Mouse (Mus musculus) retina, embryonic 14.5 days (tissue): ENCODE measurements around the gene Mau2.

ENCODE experiments used
- DNase-seq: peaks from one replicate; pipeline ENCODE4 v3.0.0-alpha.2; 2015; ENCODE audit warnings: low spot score

Gene Mau2

DNA sequence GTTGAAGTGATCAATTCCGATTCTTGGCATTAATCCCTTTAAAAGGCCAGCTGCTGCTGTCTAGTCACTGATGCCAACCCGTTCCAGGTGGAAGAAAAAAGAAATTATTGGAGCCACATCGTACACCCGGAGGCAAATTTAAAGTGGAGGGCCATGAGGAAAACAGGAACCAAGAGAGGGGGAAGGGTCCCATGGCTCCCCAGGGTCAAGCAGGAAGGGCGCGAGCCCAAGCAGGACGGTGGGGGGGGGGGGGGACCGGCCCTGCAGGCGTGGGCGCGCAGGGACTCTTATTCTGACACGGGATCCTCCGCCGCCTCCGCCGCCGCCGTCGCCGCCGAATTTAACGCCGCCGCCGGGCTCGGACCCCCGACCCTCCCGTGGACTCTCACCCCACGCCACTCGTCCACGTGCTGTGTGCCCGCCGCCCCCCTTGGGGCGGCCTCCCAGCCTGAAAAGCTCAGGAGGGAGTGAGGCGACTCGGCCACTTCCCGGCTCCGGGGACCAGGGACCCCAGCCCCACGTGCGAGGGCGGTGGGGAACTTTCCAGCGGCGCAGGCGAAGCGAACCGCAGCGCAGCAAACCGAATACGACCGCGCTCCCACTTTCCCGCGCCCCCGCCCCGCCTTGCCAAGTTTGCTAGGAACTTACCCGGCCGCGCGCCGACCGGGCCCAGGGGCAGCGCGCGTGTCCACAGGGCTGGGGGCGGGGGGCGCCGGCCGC, 68.9 kb downstream of the Mau2 start:
- DNase-seq = peak; percentile 66

DNA sequence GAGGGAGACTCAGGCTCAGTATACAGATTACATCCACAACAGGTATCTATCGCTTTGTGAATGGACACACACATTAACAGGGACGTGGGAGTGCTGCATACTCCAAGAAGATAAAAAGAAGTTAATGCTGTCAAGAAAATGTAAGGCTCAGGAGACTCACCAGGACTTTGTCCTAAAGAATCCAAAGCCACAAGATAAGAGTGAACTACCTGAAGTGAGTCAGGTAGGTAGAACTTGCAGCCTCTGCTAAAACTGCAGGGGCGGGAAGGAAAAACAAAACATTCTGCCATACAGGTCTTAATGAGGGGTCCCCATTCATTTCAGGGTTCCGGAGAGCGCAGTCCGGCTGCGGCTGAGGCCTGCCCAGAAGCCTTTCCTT, 69.5 kb downstream of the Mau2 start:
- DNase-seq = no peak

DNA sequence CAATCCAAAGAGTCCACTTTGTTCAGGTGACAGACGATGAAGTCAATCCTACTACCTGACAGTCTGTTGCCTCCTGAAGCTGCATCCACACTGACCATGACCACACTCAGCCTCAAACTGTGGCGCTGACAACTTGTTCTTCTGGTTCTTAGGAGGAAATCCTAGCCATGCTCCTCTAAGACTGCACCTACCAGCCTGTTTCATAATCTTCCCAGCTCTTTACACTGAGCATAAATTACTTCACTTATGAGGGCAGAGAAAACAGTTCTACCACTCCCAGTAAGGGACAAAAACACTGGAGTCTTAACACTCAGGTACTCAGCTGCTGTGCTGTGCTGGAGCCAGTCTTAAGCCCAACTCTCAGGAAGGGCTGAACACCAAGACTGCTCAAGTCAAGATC, 71.7 kb downstream of the Mau2 start:
- DNase-seq = no peak

DNA sequence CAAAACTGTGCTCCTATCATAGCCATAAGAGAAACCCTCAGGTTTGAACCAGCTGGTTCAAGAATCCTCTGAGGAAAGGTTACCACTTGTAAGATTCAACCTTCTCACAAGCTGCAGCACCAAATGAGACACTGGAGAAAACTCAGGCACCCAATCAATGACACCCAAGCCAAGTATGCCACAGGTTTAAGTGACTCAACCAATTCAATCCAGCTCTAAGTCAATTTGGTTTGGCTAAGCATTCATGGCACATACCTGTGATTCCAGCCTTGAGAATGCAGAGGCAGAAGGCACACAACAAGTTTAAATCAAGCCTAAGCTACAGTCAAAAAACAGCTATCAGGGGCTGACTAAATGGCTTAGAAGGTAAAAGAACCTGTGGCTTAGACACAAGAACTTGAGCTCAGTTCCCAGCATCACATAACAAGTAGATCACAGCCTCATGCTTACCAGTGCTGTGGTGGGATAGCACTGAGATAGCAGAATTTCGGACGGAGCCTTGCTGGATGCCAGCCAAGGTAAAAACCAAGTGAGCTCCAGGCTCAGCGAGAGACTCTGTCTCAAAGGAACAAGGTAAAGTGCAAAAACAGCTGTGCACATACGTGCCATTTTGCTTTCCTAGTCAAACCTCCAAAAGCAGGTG, 75.1 kb downstream of the Mau2 start:
- no peak for DNase-seq
